Mouse (Mus musculus) C2C12 (cell line): ENCODE measurements around the gene Glb1.

Experiments used
- CEBPB ChIP-seq: IDR thresholded peaks from one replicate; pipeline ENCODE4 v1.6.1; 2011; ENCODE audit warnings: low read depth, mild to moderate bottlenecking, control low read depth, moderate library complexity
- CTCF ChIP-seq: IDR thresholded peaks from one replicate; pipeline ENCODE4 v1.5.1; 2011; ENCODE audit not compliant: control insufficient read depth, insufficient read depth, insufficient read length
- MAX ChIP-seq: IDR thresholded peaks from one replicate; pipeline ENCODE4 v1.6.1; 2011; ENCODE audit warnings: mild to moderate bottlenecking, control low read depth
- USF1 ChIP-seq: IDR thresholded peaks from one replicate; pipeline ENCODE4 v1.6.1; 2011; ENCODE audit warnings: low read depth, mild to moderate bottlenecking, control low read depth, moderate library complexity

- TF ChIP-seq CTCF (no peak), USF1 (no peak), MAX (no peak), CEBPB (no peak)
Observed at GRCm38 (mm10) chr9:114509785-114510184, 108.9 kb downstream of the Glb1 start.
